Mouse (Mus musculus) spleen, adult 2 months (tissue): ENCODE results near the gene Ninl.

Experiments used
- CTCF ChIP-seq: fragments of 200-500 bp; IDR thresholded peaks from 2 replicates; pipeline ENCODE4 v1.5.1; 2011; ENCODE audit warnings: mild to moderate bottlenecking, inconsistent platforms; ENCODE audit not compliant: insufficient read depth, insufficient read length, insufficient replicate concordance; ENCODE audit errors: extremely low read depth
- POLR2A ChIP-seq: fragments of 200-500 bp; IDR thresholded peaks from 2 replicates; pipeline ENCODE4 v1.6.1; 2011; ENCODE audit warnings: low read depth, low read length, inconsistent platforms

DNA sequence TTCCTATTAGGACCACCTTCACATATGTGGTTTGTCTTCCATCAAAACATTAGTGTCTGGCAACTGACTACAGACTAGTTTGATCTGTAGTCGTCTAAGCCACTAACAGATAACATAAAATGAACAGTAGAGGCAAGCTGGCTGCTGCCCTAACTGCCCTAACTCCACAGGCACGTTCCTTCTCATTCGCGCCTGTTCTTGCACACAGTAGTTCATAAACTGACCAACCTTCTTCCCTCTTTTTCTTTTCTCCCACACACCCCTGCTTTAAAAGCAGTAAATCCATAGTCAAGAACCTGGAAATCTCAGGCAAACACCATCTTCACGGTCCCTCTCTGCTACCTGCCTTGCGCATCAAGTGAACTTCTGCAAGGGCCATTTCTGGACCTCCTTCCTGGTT, 31.2 kb downstream of the Ninl start:
- TF ChIP-seq POLR2A = no peak
- no peak for TF ChIP-seq CTCF
